Comparison of ENCODE assay signal across 9 mouse cellular contexts in genomic region chr7:19691873-19692865, GRCm38 (mm10). TPM values are rescaled to one million over a fixed set of nuclear protein-coding genes. Genes with fewer than 3 reads are reported as not detected.
DNase-seq lines count a peak whose midpoint lies in the region; ATAC-seq lines count a peak whose summit lies in the region.
"Had no signal": no experiment of that assay in that cellular context is flagged by ENCODE, and none has a peak within 500 bp of the region (broad histone marks: within the 10 kb centered on the region; RNA-seq: fewer than 3 reads in every experiment).

Gene Apoc1 (minus strand): TSS chr7:19692660.

- no peak for DNase-seq in kidney, postnatal 14 days
- peak; percentile 69 for DNase-seq in adrenal gland, adult 2 months
- DNase-seq in intestine, embryonic 14.5 days (ENCODE audit: low spot score) = no peak
- peak; percentile 82 for DNase-seq in lung, postnatal 10 days
- DNase-seq in embryo, embryonic 11 days = no peak
- no peak for DNase-seq in cerebellum, postnatal 14 days

- no peak within 1 kb of the TSS for H3K9ac ChIP-seq in kidney, embryonic 14.5 days (ENCODE audit: low read depth, low read length)
- 0 out of 2 replicates have a peak within 1 kb of the TSS, but pooled peaks have one; percentile 0 for H3K9ac ChIP-seq in intestine, embryonic 14.5 days (ENCODE audit: low read length)

- WGBS in kidney, embryonic 14.5 days = 42% methylated on average over 28 of the region's 28 CpGs
- WGBS in intestine, embryonic 14.5 days = 47% methylated on average over 28 of the region's 28 CpGs

- H3K27me3 ChIP-seq in kidney, embryonic 14.5 days (ENCODE audit: control insufficient read depth, insufficient read depth, low read length) = no peaks in the 10 kb centered on the region
- H3K27me3 ChIP-seq in intestine, embryonic 14.5 days (replicated peaks; ENCODE audit: control insufficient read depth, insufficient read depth, low read length) = no peaks in the 10 kb centered on the region

- no peaks in the 10 kb centered on the region for H3K9me3 ChIP-seq in kidney, embryonic 14.5 days (ENCODE audit: control insufficient read depth, low read length)
- no peaks in the 10 kb centered on the region for H3K9me3 ChIP-seq in intestine, embryonic 14.5 days (ENCODE audit: control insufficient read depth, low read length)

- no peak within 1 kb of the TSS for H3K4me3 ChIP-seq in kidney, embryonic 14.5 days (ENCODE audit: low read length)
- H3K4me3 ChIP-seq in intestine, embryonic 14.5 days (ENCODE audit: low read depth, low read length) = no peak within 1 kb of the TSS

- H3K4me2 ChIP-seq in kidney, embryonic 14.5 days (replicated peaks; ENCODE audit: low read depth, low read length) = 0 out of 2 replicates have a peak within 1 kb of the TSS, but pooled peaks have one; percentile 2
- no peak within 1 kb of the TSS for H3K4me2 ChIP-seq in intestine, embryonic 14.5 days (ENCODE audit: low read length)

- no peak within 1 kb of the TSS for H3K27ac ChIP-seq in kidney, embryonic 14.5 days (ENCODE audit: low read depth, low read length)
- no peak within 1 kb of the TSS for H3K27ac ChIP-seq in intestine, embryonic 14.5 days (ENCODE audit: low read depth)

- peaks cover 15% of the 10 kb centered on the region; the same call in 1 of the 2 replicates for H3K4me1 ChIP-seq in kidney, embryonic 14.5 days (ENCODE audit: control insufficient read depth, insufficient read depth, low read length)
- peaks cover 4% of the 10 kb centered on the region for H3K4me1 ChIP-seq in intestine, embryonic 14.5 days (replicated peaks; ENCODE audit: control insufficient read depth, insufficient read depth, low read length)

- ATAC-seq in kidney, embryonic 14.5 days (ENCODE audit: low FRiP score, low TSS enrichment) = no peak
- ATAC-seq in intestine, embryonic 14.5 days (replicated peaks; ENCODE audit: low FRiP score, low TSS enrichment, low read depth) = no peak
- no peak for ATAC-seq in megakaryocyte progenitor cell, adult 5-6 weeks (replicated peaks; ENCODE audit: poor library complexity)

- H3K36me3 ChIP-seq in kidney, embryonic 14.5 days (ENCODE audit: control insufficient read depth, insufficient read depth, low read length) = no peaks in the 10 kb centered on the region
- H3K36me3 ChIP-seq in intestine, embryonic 14.5 days (ENCODE audit: control insufficient read depth, insufficient read depth, low read length) = no peaks in the 10 kb centered on the region

RNA-seq across cellular contexts. Expression of gene Apoc1, which starts in this region (rescaled TPM):
- polyA plus RNA-seq in kidney, embryonic 14.5 days (2014; fragmentation: Nextera tagmentation; extraction: Ambion mirVana) = 8.4 and 13.1 TPM in 2 replicates
- 1,000 to 10,000 TPM in 1 of 2 experiments, 100 to 1,000 TPM in 1; 204 to 1,066 TPM for total RNA-seq in adrenal gland, adult 2 months (2021)
- 76.5 and 212 TPM in 2 replicates for polyA plus RNA-seq in adrenal gland, adult 2 months (2012; rRNA removed)
- 8.3 and 9.1 TPM in 2 replicates for polyA plus RNA-seq in intestine, embryonic 14.5 days (2014; fragmentation: Nextera tagmentation; extraction: Ambion mirVana)
- 0.79 and 2.0 TPM in 2 replicates for total RNA-seq in megakaryocyte progenitor cell, adult 5-6 weeks (2015)
- 1.1 and 6.4 TPM in 2 replicates for total RNA-seq in megakaryocyte progenitor cell, adult 5-6 weeks (2017)
- total RNA-seq: hematopoietic stem cell, adult 5-6 weeks had no signal

Comparison
In these comparisons a context has a peak if more than half of its experiments do, and no peak if none do; other contexts are left out.
1. RNA of gene Apoc1 (total RNA-seq): 204 to 1,066 TPM in adrenal gland, adult 2 months; 0.79 to 6.4 TPM in megakaryocyte progenitor cell, adult 5-6 weeks; every median in the first group is over 10 times any median in the second.
2. DNase-seq: peak in adrenal gland, adult 2 months (single experiment) and lung, postnatal 10 days (single experiment); none in kidney, postnatal 14 days (single experiment), intestine, embryonic 14.5 days (single experiment), embryo, embryonic 11 days (single experiment) and cerebellum, postnatal 14 days (0 of 2).